Mouse (Mus musculus) E14TG2a.4 (cell line): Measurements from ENCODE around the gene Meis3.

Experiments used
- CTCF ChIP-seq: conservative IDR thresholded peaks from 2 replicates; pipeline ENCODE4 v1.5.1; 2014; ENCODE audit warnings: low read length
- POU5F1 ChIP-seq: IDR thresholded peaks from 2 replicates; pipeline ENCODE4 v1.6.1; 2014; ENCODE audit warnings: low read length, borderline replicate concordance

- TF ChIP-seq POU5F1 = no peak
- no peak for TF ChIP-seq CTCF
These were observed 26.2 kb downstream of the Meis3 start for GRCm38 (mm10) chr7:16201136-16201535.
